Mouse (Mus musculus): Measurements from ENCODE around the gene Rxfp2. TPM values are rescaled to one million over a fixed set of nuclear protein-coding genes. Genes with fewer than 3 reads are reported as not detected.
A peak's percentile ranks its signal among the peaks of the same experiment; 100 is the strongest.

Gene Rxfp2
- polyA plus RNA-seq, 1 experiment from 2014 or later = 0.60 TPM

GRCm38 (mm10) chr5:150114778-150115177, 96.3 kb downstream of the Rxfp2 start:
- no peak overlapping the region for H3K9ac ChIP-seq (replicated peaks)
- no peak overlapping the region for H3K4me2 ChIP-seq
- no peak overlapping the region for H3K4me3 ChIP-seq (replicated peaks)
- H3K9me3 ChIP-seq = peaks cover 6% of the 10 kb centered on the region; the same call in 1 of the 2 replicates
- WGBS = 96% methylated on average over 4 of the region's 4 CpGs
- peaks cover 8% of the 10 kb centered on the region for H3K27me3 ChIP-seq
- H3K27ac ChIP-seq = no peak overlapping the region
- H3K4me1 ChIP-seq (replicated peaks) = peaks cover 15% of the 10 kb centered on the region
- no peak for ATAC-seq (ENCODE audit: insufficient number of reproducible peaks, insufficient read depth, low FRiP score, low TSS enrichment, low read depth)
- no peaks in the 10 kb centered on the region for H3K36me3 ChIP-seq

- Histone ChIP-seq H3K27ac (no peak overlapping the region), H3K4me3 (replicated peaks) (no peak overlapping the region), H3K4me1 (replicated peaks) (peaks cover 15% of the 10 kb centered on the region), H3K4me2 (no peak overlapping the region), H3K27me3 (peaks cover 8% of the 10 kb centered on the region), H3K36me3 (no peaks in the 10 kb centered on the region), H3K9ac (replicated peaks) (no peak overlapping the region), H3K9me3 (peaks cover 6% of the 10 kb centered on the region; the same call in 1 of the 2 replicates)
- 61% methylated on average over 16 of the region's 16 CpGs for WGBS
- no peak for ATAC-seq (ENCODE audit: insufficient number of reproducible peaks, insufficient read depth, low FRiP score, low TSS enrichment, low read depth)
Observed at GRCm38 (mm10) chr5:150115271-150116092, 97.0 kb downstream of the Rxfp2 start.

- peaks cover 6% of the 10 kb centered on the region; the same call in 1 of the 2 replicates for H3K9me3 ChIP-seq
- no peak for ATAC-seq (ENCODE audit: insufficient number of reproducible peaks, insufficient read depth, low FRiP score, low TSS enrichment, low read depth)
- no peaks in the 10 kb centered on the region for H3K36me3 ChIP-seq
- H3K4me2 ChIP-seq = no peak overlapping the region
- no peak overlapping the region for H3K9ac ChIP-seq (replicated peaks)
- peaks cover 15% of the 10 kb centered on the region for H3K4me1 ChIP-seq (replicated peaks)
- 82% methylated on average over 9 of the region's 9 CpGs for WGBS
- H3K27me3 ChIP-seq = peaks cover 8% of the 10 kb centered on the region
- H3K27ac ChIP-seq = no peak overlapping the region
- H3K4me3 ChIP-seq (replicated peaks) = no peak overlapping the region
Observed at GRCm38 (mm10) chr5:150116216-150116905, 97.9 kb downstream of the Rxfp2 start.

- Histone ChIP-seq H3K27me3 (peaks cover 8% of the 10 kb centered on the region), H3K4me1 (replicated peaks) (peaks cover 15% of the 10 kb centered on the region), H3K4me2 (no peak overlapping the region), H3K27ac (no peak overlapping the region), H3K9ac (replicated peaks) (no peak overlapping the region), H3K9me3 (peaks cover 6% of the 10 kb centered on the region; the same call in 1 of the 2 replicates), H3K4me3 (replicated peaks) (no peak overlapping the region), H3K36me3 (no peaks in the 10 kb centered on the region)
- ATAC-seq (ENCODE audit: insufficient number of reproducible peaks, insufficient read depth, low FRiP score, low TSS enrichment, low read depth) = no peak
- 79% methylated on average over 6 of the region's 6 CpGs for WGBS
Observed at GRCm38 (mm10) chr5:150116906-150117216, 98.4 kb downstream of the Rxfp2 start.

- peaks cover 8% of the 10 kb centered on the region for H3K27me3 ChIP-seq
- no peak overlapping the region for H3K9ac ChIP-seq (replicated peaks)
- H3K4me2 ChIP-seq = peak overlapping the region; percentile 87
- peak overlapping the region; percentile 71 for H3K4me3 ChIP-seq (replicated peaks)
- H3K4me1 ChIP-seq (replicated peaks) = peaks cover 15% of the 10 kb centered on the region
- 18% methylated on average over 8 of the region's 8 CpGs for WGBS
- peaks cover 6% of the 10 kb centered on the region; the same call in 1 of the 2 replicates for H3K9me3 ChIP-seq
- H3K36me3 ChIP-seq = no peaks in the 10 kb centered on the region
- no peak for ATAC-seq (ENCODE audit: insufficient number of reproducible peaks, insufficient read depth, low FRiP score, low TSS enrichment, low read depth)
- no peak overlapping the region for H3K27ac ChIP-seq
Observed at GRCm38 (mm10) chr5:150118124-150118454, 99.6 kb downstream of the Rxfp2 start.

- WGBS = under 1% methylated on average over 52 of the region's 68 CpGs
- Histone ChIP-seq H3K36me3 (no peaks in the 10 kb centered on the region), H3K9me3 (peaks cover 6% of the 10 kb centered on the region; the same call in 1 of the 2 replicates), H3K4me1 (replicated peaks) (peaks cover 15% of the 10 kb centered on the region), H3K27ac (no peak within 1 kb of the TSS), H3K4me3 (replicated peaks) (peak within 1 kb of the TSS; percentile 71), H3K4me2 (peak within 1 kb of the TSS; percentile 87), H3K9ac (replicated peaks) (peak within 1 kb of the TSS; percentile 53), H3K27me3 (peaks cover 8% of the 10 kb centered on the region)
- peak; percentile 92 for ATAC-seq (ENCODE audit: insufficient number of reproducible peaks, insufficient read depth, low FRiP score, low TSS enrichment, low read depth)
Observed at GRCm38 (mm10) chr5:150118455-150119241, 100.2 kb downstream of the Rxfp2 start, which contains the start of gene Fry. TSS of gene Fry (plus strand) at chr5:150118645.

GRCm38 (mm10) chr5:150120676-150121075, 102.2 kb downstream of the Rxfp2 start:
- no peak overlapping the region for H3K27ac ChIP-seq
- H3K4me2 ChIP-seq = no peak overlapping the region
- H3K36me3 ChIP-seq = no peaks in the 10 kb centered on the region
- H3K4me3 ChIP-seq (replicated peaks) = no peak overlapping the region
- 88% methylated on average over 8 of the region's 8 CpGs for WGBS
- no peak for ATAC-seq (ENCODE audit: insufficient number of reproducible peaks, insufficient read depth, low FRiP score, low TSS enrichment, low read depth)
- peaks cover 6% of the 10 kb centered on the region; the same call in 1 of the 2 replicates for H3K9me3 ChIP-seq
- H3K9ac ChIP-seq (replicated peaks) = no peak overlapping the region
- H3K4me1 ChIP-seq (replicated peaks) = peaks cover 10% of the 10 kb centered on the region
- H3K27me3 ChIP-seq = peaks cover 8% of the 10 kb centered on the region

- H3K9ac ChIP-seq (replicated peaks) = no peak overlapping the region
- peaks cover 4% of the 10 kb centered on the region; the same call in 1 of the 2 replicates for H3K4me1 ChIP-seq (replicated peaks)
- no peaks in the 10 kb centered on the region for H3K36me3 ChIP-seq
- no peak overlapping the region for H3K27ac ChIP-seq
- WGBS = 88% methylated on average over 4 of the region's 4 CpGs
- H3K4me3 ChIP-seq (replicated peaks) = no peak overlapping the region
- peaks cover 8% of the 10 kb centered on the region for H3K27me3 ChIP-seq
- no peak for ATAC-seq (ENCODE audit: insufficient number of reproducible peaks, insufficient read depth, low FRiP score, low TSS enrichment, low read depth)
- H3K4me2 ChIP-seq = no peak overlapping the region
- H3K9me3 ChIP-seq = peaks cover 3% of the 10 kb centered on the region; the same call in 1 of the 2 replicates
Observed at GRCm38 (mm10) chr5:150122095-150122494, 103.6 kb downstream of the Rxfp2 start.

- H3K4me1 ChIP-seq (replicated peaks) = peaks cover 4% of the 10 kb centered on the region; the same call in 1 of the 2 replicates
- H3K36me3 ChIP-seq = no peaks in the 10 kb centered on the region
- H3K9me3 ChIP-seq = no peaks in the 10 kb centered on the region
- no peak for ATAC-seq (ENCODE audit: insufficient number of reproducible peaks, insufficient read depth, low FRiP score, low TSS enrichment, low read depth)
- H3K27ac ChIP-seq = no peak overlapping the region
- peaks cover 8% of the 10 kb centered on the region for H3K27me3 ChIP-seq
- no peak overlapping the region for H3K4me2 ChIP-seq
- no peak overlapping the region for H3K9ac ChIP-seq (replicated peaks)
- H3K4me3 ChIP-seq (replicated peaks) = no peak overlapping the region
- WGBS = 85% methylated on average over 2 of the region's 2 CpGs
Observed at GRCm38 (mm10) chr5:150122571-150122970, 104.1 kb downstream of the Rxfp2 start.

GRCm38 (mm10) chr5:150125920-150126319, 107.4 kb downstream of the Rxfp2 start:
- Histone ChIP-seq H3K9ac (replicated peaks) (no peak overlapping the region), H3K4me2 (no peak overlapping the region), H3K27ac (no peak overlapping the region), H3K27me3 (no peaks in the 10 kb centered on the region), H3K36me3 (no peaks in the 10 kb centered on the region), H3K4me1 (replicated peaks) (no peaks in the 10 kb centered on the region), H3K9me3 (no peaks in the 10 kb centered on the region), H3K4me3 (replicated peaks) (no peak overlapping the region)
- ATAC-seq (ENCODE audit: insufficient number of reproducible peaks, insufficient read depth, low FRiP score, low TSS enrichment, low read depth) = no peak
- whole genome bisulfite sequencing = 69% methylated on average over 9 of the region's 9 CpGs

- no peak overlapping the region for H3K4me2 ChIP-seq
- H3K36me3 ChIP-seq = no peaks in the 10 kb centered on the region
- no peak overlapping the region for H3K9ac ChIP-seq (replicated peaks)
- H3K4me1 ChIP-seq (replicated peaks) = no peaks in the 10 kb centered on the region
- no peaks in the 10 kb centered on the region for H3K9me3 ChIP-seq
- no peak for ATAC-seq (ENCODE audit: insufficient number of reproducible peaks, insufficient read depth, low FRiP score, low TSS enrichment, low read depth)
- H3K4me3 ChIP-seq (replicated peaks) = no peak overlapping the region
- WGBS = 82% methylated on average over 8 of the region's 8 CpGs
- H3K27me3 ChIP-seq = no peaks in the 10 kb centered on the region
- H3K27ac ChIP-seq = no peak overlapping the region
Observed at GRCm38 (mm10) chr5:150128432-150128831, 110.0 kb downstream of the Rxfp2 start.
